Mouse (Mus musculus): ENCODE data around the gene Hgd. TPM values are rescaled to one million over a fixed set of nuclear protein-coding genes. Genes with fewer than 3 reads are reported as not detected.

The Hgd gene
- polyA plus RNA-seq, 1 experiment = 0.02 TPM

DNA sequence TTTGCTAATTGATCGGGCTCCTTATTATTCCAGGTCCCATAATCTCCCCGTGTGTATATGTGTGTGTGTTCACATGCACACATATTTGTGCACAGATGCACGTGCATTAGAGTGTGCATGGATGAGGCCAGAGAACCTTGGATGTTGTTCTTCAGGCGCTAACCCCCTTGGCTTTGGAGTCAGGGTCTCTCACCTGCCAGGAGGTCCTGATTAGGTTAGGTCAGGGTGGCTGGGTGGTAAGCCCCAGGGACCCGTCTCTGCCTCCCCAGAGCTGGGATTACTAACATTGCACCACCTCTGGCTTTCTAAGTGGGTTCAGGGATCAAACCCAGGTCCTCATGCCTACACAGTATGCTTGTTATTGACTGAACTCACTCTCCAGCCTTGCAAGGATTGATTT is 64.5 kb downstream of the Hgd start:
- H3K36me3 ChIP-seq (ENCODE audit: control insufficient read depth, insufficient read depth) = peaks cover 9% of the 10 kb centered on the region
- H3K27me3 ChIP-seq (ENCODE audit: control insufficient read depth, insufficient read depth, insufficient read length) = no peaks in the 10 kb centered on the region
- no peak overlapping the region for H3ac ChIP-seq (ENCODE audit: control insufficient read depth, insufficient read length)
- H3K4me3 ChIP-seq = no peak overlapping the region
- peaks cover 5% of the 10 kb centered on the region for H3K79me2 ChIP-seq (ENCODE audit: control insufficient read depth, insufficient read depth)
- no peak overlapping the region for H3K4me2 ChIP-seq (ENCODE audit: low read depth)
- TF ChIP-seq POLR2A (IDR thresholded peaks at IDR 0.05; ENCODE audit: insufficient read length, low read depth) (no peak), E2F4 (IDR thresholded peaks at IDR 0.05; ENCODE audit: insufficient read depth) (no peak), TCF12 (IDR thresholded peaks at IDR 0.05; ENCODE audit: insufficient read depth, poor library complexity, severe bottlenecking) (no peak), MYOG (IDR thresholded peaks at IDR 0.05; ENCODE audit: control insufficient read depth in 1 of 3, insufficient read depth in 1 of 3, insufficient read length in 2 of 3, low read depth in 2 of 3) (no peak), TCF3 (IDR thresholded peaks at IDR 0.05; ENCODE audit: insufficient read length, low read depth) (no peak), SRF (IDR thresholded peaks at IDR 0.05; ENCODE audit: control insufficient read depth, insufficient read length, low read depth) (no peak), REST (IDR thresholded peaks at IDR 0.05; ENCODE audit: insufficient read depth, insufficient read length) (no peak), MYOD1 (IDR thresholded peaks at IDR 0.05; ENCODE audit: control insufficient read depth in 1 of 3, insufficient read length in 2 of 3, low read depth in 2 of 3) (no peak), USF1 (IDR thresholded peaks at IDR 0.05; ENCODE audit: low read depth) (no peak), MAX (IDR thresholded peaks at IDR 0.05; ENCODE audit: low read depth) (no peak), CEBPB (IDR thresholded peaks at IDR 0.05; ENCODE audit: insufficient read depth, poor library complexity, severe bottlenecking) (no peak), POLR2AphosphoS2 (IDR thresholded peaks at IDR 0.05; ENCODE audit: insufficient read length, low read depth) (no peak)

DNA sequence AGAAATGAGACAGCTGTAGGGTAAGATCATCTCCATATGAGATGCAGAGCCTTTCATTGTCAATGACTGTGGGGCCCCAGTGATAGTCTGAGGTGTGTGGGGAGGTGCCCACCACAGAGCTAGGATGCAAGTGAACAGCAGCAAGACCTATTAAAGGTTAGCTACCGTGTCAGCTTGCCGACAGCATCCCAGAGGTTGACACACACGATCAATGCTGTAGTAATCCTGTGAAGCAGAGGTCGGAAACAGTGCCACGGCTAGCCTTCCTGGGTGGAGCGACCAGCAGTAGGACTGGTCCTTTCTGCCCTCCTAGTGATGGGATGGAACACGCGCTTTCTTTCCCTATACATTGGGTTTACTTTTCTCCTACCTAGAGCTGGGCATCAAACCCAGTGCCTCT is 65.3 kb downstream of the Hgd start:
- TF ChIP-seq TCF12 (IDR thresholded peaks at IDR 0.05; ENCODE audit: insufficient read depth, poor library complexity, severe bottlenecking) (no peak), SRF (IDR thresholded peaks at IDR 0.05; ENCODE audit: control insufficient read depth, insufficient read length, low read depth) (no peak), TCF3 (IDR thresholded peaks at IDR 0.05; ENCODE audit: insufficient read length, low read depth) (no peak), MAX (IDR thresholded peaks at IDR 0.05; ENCODE audit: low read depth) (no peak), MYOD1 (IDR thresholded peaks at IDR 0.05; ENCODE audit: control insufficient read depth in 1 of 3, insufficient read length in 2 of 3, low read depth in 2 of 3) (no peak), USF1 (IDR thresholded peaks at IDR 0.05; ENCODE audit: low read depth) (no peak)
- H3K4me3 ChIP-seq = no peak overlapping the region
- H3K36me3 ChIP-seq (ENCODE audit: control insufficient read depth, insufficient read depth) = peaks cover 9% of the 10 kb centered on the region

GRCm38 (mm10) chr16:37645799-37646198 is 65.8 kb downstream of the Hgd start:
- Histone ChIP-seq H3ac (ENCODE audit: control insufficient read depth, insufficient read length) (no peak overlapping the region), H3K79me2 (ENCODE audit: control insufficient read depth, insufficient read depth) (peaks cover 18% of the 10 kb centered on the region), H3K4me2 (ENCODE audit: low read depth) (no peak overlapping the region), H3K36me3 (ENCODE audit: control insufficient read depth, insufficient read depth) (peaks cover 9% of the 10 kb centered on the region), H3K27me3 (ENCODE audit: control insufficient read depth, insufficient read depth, insufficient read length) (no peaks in the 10 kb centered on the region), H3K4me3 (no peak overlapping the region)
- TF ChIP-seq USF1 (IDR thresholded peaks at IDR 0.05; ENCODE audit: low read depth) (no peak), POLR2AphosphoS2 (IDR thresholded peaks at IDR 0.05; ENCODE audit: insufficient read length, low read depth) (no peak), E2F4 (IDR thresholded peaks at IDR 0.05; ENCODE audit: insufficient read depth) (no peak), TCF12 (IDR thresholded peaks at IDR 0.05; ENCODE audit: insufficient read depth, poor library complexity, severe bottlenecking) (no peak), SRF (IDR thresholded peaks at IDR 0.05; ENCODE audit: control insufficient read depth, insufficient read length, low read depth) (no peak), CEBPB (IDR thresholded peaks at IDR 0.05; ENCODE audit: insufficient read depth, poor library complexity, severe bottlenecking) (no peak), TCF3 (IDR thresholded peaks at IDR 0.05; ENCODE audit: insufficient read length, low read depth) (no peak), MYOG (IDR thresholded peaks at IDR 0.05; ENCODE audit: control insufficient read depth in 1 of 3, insufficient read depth in 1 of 3, insufficient read length in 2 of 3, low read depth in 2 of 3) (no peak), POLR2A (IDR thresholded peaks at IDR 0.05; ENCODE audit: insufficient read length, low read depth) (no peak), MYOD1 (IDR thresholded peaks at IDR 0.05; ENCODE audit: control insufficient read depth in 1 of 3, insufficient read length in 2 of 3, low read depth in 2 of 3) (no peak), REST (IDR thresholded peaks at IDR 0.05; ENCODE audit: insufficient read depth, insufficient read length) (no peak), MAX (IDR thresholded peaks at IDR 0.05; ENCODE audit: low read depth) (no peak)

More for the DNA sequence above, 65.3 kb downstream of the Hgd start:
- Histone ChIP-seq H3K4me2 (ENCODE audit: low read depth) (no peak overlapping the region), H3ac (ENCODE audit: control insufficient read depth, insufficient read length) (no peak overlapping the region), H3K27me3 (ENCODE audit: control insufficient read depth, insufficient read depth, insufficient read length) (no peaks in the 10 kb centered on the region), H3K79me2 (ENCODE audit: control insufficient read depth, insufficient read depth) (peaks cover 12% of the 10 kb centered on the region)

GRCm38 (mm10) chr16:37647067-37647466 is 67.1 kb downstream of the Hgd start:
- TF ChIP-seq POLR2AphosphoS2 (IDR thresholded peaks at IDR 0.05; ENCODE audit: insufficient read length, low read depth) (no peak), SRF (IDR thresholded peaks at IDR 0.05; ENCODE audit: control insufficient read depth, insufficient read length, low read depth) (no peak)
- H3ac ChIP-seq (ENCODE audit: control insufficient read depth, insufficient read length) = no peak overlapping the region
- peaks cover 9% of the 10 kb centered on the region for H3K36me3 ChIP-seq (ENCODE audit: control insufficient read depth, insufficient read depth)
- H3K27me3 ChIP-seq (ENCODE audit: control insufficient read depth, insufficient read depth, insufficient read length) = no peaks in the 10 kb centered on the region
- no peak overlapping the region for H3K4me3 ChIP-seq
- H3K4me2 ChIP-seq (ENCODE audit: low read depth) = no peak overlapping the region
- peaks cover 31% of the 10 kb centered on the region for H3K79me2 ChIP-seq (ENCODE audit: control insufficient read depth, insufficient read depth)

- Histone ChIP-seq H3K4me2 (ENCODE audit: low read depth) (no peak overlapping the region), H3ac (ENCODE audit: control insufficient read depth, insufficient read length) (no peak overlapping the region), H3K36me3 (ENCODE audit: control insufficient read depth, insufficient read depth) (peaks cover 9% of the 10 kb centered on the region), H3K79me2 (ENCODE audit: control insufficient read depth, insufficient read depth) (peaks cover 39% of the 10 kb centered on the region), H3K27me3 (ENCODE audit: control insufficient read depth, insufficient read depth, insufficient read length) (no peaks in the 10 kb centered on the region), H3K4me3 (no peak overlapping the region)
- no peak for TF ChIP-seq MYOD1 (IDR thresholded peaks at IDR 0.05; ENCODE audit: control insufficient read depth in 1 of 3, insufficient read length in 2 of 3, low read depth in 2 of 3)
- TF ChIP-seq E2F4 (IDR thresholded peaks at IDR 0.05; ENCODE audit: insufficient read depth) = no peak
- no peak for TF ChIP-seq POLR2AphosphoS2 (IDR thresholded peaks at IDR 0.05; ENCODE audit: insufficient read length, low read depth)
- no peak for TF ChIP-seq SRF (IDR thresholded peaks at IDR 0.05; ENCODE audit: control insufficient read depth, insufficient read length, low read depth)
- no peak for TF ChIP-seq POLR2A (IDR thresholded peaks at IDR 0.05; ENCODE audit: insufficient read length, low read depth)
- no peak for TF ChIP-seq MAX (IDR thresholded peaks at IDR 0.05; ENCODE audit: low read depth)
- no peak for TF ChIP-seq TCF12 (IDR thresholded peaks at IDR 0.05; ENCODE audit: insufficient read depth, poor library complexity, severe bottlenecking)
These were observed 68.0 kb downstream of the Hgd start for GRCm38 (mm10) chr16:37647936-37648335.

Data from myocyte (in vitro differentiated cells).